Mouse (Mus musculus) liver, adult (tissue): ENCODE results near the gene Gm364.

Experiments used
- GATA4 ChIP-seq: IDR thresholded peaks from 2 replicates; pipeline ENCODE4 v1.6.1; 2014; ENCODE audit warnings: mild to moderate bottlenecking, low read length; ENCODE audit not compliant: insufficient replicate concordance

The Gm364 gene

GRCm38 (mm10) chrX:57506247-57506646 is 97.3 kb downstream of the Gm364 start:
- TF ChIP-seq GATA4: no peak

GRCm38 (mm10) chrX:57521117-57522095 is 112.5 kb downstream of the Gm364 start:
- TF ChIP-seq GATA4: no peak
